In the genomic region with DNA sequence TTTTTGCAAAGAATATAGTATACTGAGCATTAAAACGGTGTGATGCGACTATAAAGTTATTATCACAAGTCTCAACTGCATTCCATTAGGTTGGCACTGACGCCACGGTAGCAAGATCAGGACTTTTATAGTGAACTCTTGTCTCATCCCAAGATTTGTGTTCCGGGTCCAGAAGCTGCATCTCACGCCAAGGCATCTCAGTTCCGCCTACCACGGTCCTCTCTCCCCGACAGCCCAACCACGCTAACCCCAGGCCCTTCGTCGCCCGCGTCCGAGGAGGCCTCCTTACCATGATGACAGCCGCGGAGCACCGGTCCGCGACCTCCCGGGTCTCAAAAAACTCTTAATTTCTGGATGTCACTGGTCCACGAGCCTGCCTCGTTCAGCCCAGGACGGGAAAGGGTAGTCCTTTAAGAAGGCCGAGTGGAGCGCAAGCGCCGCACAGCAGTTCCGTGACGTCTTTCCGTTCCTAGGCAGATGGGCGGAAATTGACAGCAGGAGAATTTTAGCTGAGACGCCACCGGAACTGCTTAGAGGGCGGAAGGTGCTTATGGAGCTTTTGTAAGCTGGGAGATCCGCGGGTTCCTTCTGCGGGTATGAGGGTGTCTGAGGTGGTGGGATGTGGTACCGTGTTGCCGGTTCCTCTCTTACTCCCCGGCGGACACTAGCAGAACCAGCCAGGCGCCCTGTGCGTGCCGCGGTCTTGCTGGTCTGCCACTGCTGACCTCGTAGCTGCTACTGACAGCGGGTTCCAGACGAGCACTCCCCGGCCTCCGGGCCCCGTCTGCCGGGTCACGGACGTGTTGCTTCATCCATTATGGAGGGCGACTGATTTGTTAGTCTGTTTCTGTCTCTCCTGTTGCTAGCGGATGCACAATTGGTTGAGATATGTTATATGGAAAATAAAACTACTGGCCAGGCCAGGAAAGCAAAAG, we compare ENCODE assay signal across 8 mouse cellular contexts. TPM values are rescaled to one million over a fixed set of nuclear protein-coding genes. Genes with fewer than 3 reads are reported as not detected.
DNase-seq lines count a peak whose midpoint lies in the region; ATAC-seq lines count a peak whose summit lies in the region.

A gene (plus strand): TSS at position 472 of the 935 bp plus-strand sequence.
A gene (minus strand): TSS at position 472 of the 935 bp plus-strand sequence.

- H3K9ac ChIP-seq in hindbrain, embryonic 15.5 days: peak within 1 kb of the TSS; percentile 98

- peak within 1 kb of the TSS; percentile 81 for H3K4me2 ChIP-seq in hindbrain, embryonic 15.5 days

- peaks cover 18% of the 10 kb centered on the region for H3K4me1 ChIP-seq in hindbrain, embryonic 15.5 days (replicated peaks)

- peak within 1 kb of the TSS; percentile 99 for H3K4me3 ChIP-seq in hindbrain, embryonic 15.5 days

- DNase-seq in T-cell, adult 2 months (ENCODE audit: low spot score): peak; percentile 91
- DNase-seq in cerebellum, postnatal 36 days: peak; percentile 86 to 92
- DNase-seq in frontal cortex, postnatal 36 days (ENCODE audit: low spot score in 2 of 2): peak; percentile 92 to 95
- peak; percentile 86 for DNase-seq in left cerebral cortex, adult 11 months (ENCODE audit: low spot score)
- peak; percentile 92 to 93 for DNase-seq in lung, postnatal 4 days
- DNase-seq in retina, postnatal 7 days (ENCODE audit: low read depth, low spot score): peak; percentile 88
- peak; percentile 75 for DNase-seq in urinary bladder, adult 2 months (ENCODE audit: low spot score)

- no peaks in the 10 kb centered on the region for H3K9me3 ChIP-seq in hindbrain, embryonic 15.5 days

- under 1% methylated on average over 57 of the region's 57 CpGs for WGBS in hindbrain, embryonic 15.5 days

- H3K27me3 ChIP-seq in hindbrain, embryonic 15.5 days: no peaks in the 10 kb centered on the region

- ATAC-seq in hindbrain, embryonic 15.5 days (ENCODE audit: low FRiP score, low read depth): peak; percentile 99

- peaks cover 17% of the 10 kb centered on the region for H3K36me3 ChIP-seq in hindbrain, embryonic 15.5 days

- peak within 1 kb of the TSS; percentile 95 for H3K27ac ChIP-seq in hindbrain, embryonic 15.5 days (replicated peaks)

RNA-seq across cellular contexts. Expression of the first gene that starts in this region (rescaled TPM):
- 31.8 and 34.4 TPM in 2 replicates for polyA plus RNA-seq in hindbrain, embryonic 15.5 days (2015; fragmentation: Nextera tagmentation; extraction: Ambion mirVana)
- 23.5 and 24.4 TPM in 2 replicates for polyA plus RNA-seq in urinary bladder, adult 2 months (2012; rRNA removed)

RNA-seq across cellular contexts. Expression of the second gene that starts in this region (rescaled TPM):
- polyA plus RNA-seq in hindbrain, embryonic 15.5 days (2015; fragmentation: Nextera tagmentation; extraction: Ambion mirVana): 35.0 and 36.0 TPM in 2 replicates
- 105 and 145 TPM in 2 replicates for polyA plus RNA-seq in urinary bladder, adult 2 months (2012; rRNA removed)

Comparison
In these comparisons a context has a peak if more than half of its experiments do, and no peak if none do; other contexts are left out.
1. Peak in every context shown above with its lines: DNase-seq, ATAC-seq, H3K4me3 ChIP-seq and H3K27ac ChIP-seq.